Mouse (Mus musculus): ENCODE results near the gene Chrne. TPM values are rescaled to one million over a fixed set of nuclear protein-coding genes. Genes with fewer than 3 reads are reported as not detected.

Gene Chrne
- total and polyA plus RNA-seq, 2 experiments from 2014 or later, result 1.0 TPM; not detected in 1

- peak overlapping the region; percentile 87 for H3K4me2 ChIP-seq (ENCODE audit: low read depth)
- no peak for DNase-seq
- H3K27ac ChIP-seq (ENCODE audit: low read depth, low read length), result no peak overlapping the region
- H3K4me1 ChIP-seq (ENCODE audit: insufficient read depth), result peaks cover 8% of the 10 kb centered on the region; the same call in 1 of the 2 replicates
- TF ChIP-seq CTCF (IDR thresholded peaks at IDR 0.05; ENCODE audit: low read depth), result no peak
- 0 out of 2 replicates have a peak overlapping the region, but pooled peaks have one; percentile 97 for H3K9ac ChIP-seq
- no peak overlapping the region for H3K4me3 ChIP-seq (ENCODE audit: low read depth, low read length)
- 70% methylated on average over 12 of the region's 12 CpGs for WGBS
- no peaks in the 10 kb centered on the region for H3K9me3 ChIP-seq (ENCODE audit: low read length)
- no peak for ATAC-seq
- H3K36me3 ChIP-seq (ENCODE audit: insufficient read depth), result peaks cover 34% of the 10 kb centered on the region
- H3K27me3 ChIP-seq (ENCODE audit: insufficient read depth, low read length), result no peaks in the 10 kb centered on the region
Observed at GRCm38 (mm10) chr11:70652029-70652883, 33.2 kb upstream of the Chrne start.

DNA sequence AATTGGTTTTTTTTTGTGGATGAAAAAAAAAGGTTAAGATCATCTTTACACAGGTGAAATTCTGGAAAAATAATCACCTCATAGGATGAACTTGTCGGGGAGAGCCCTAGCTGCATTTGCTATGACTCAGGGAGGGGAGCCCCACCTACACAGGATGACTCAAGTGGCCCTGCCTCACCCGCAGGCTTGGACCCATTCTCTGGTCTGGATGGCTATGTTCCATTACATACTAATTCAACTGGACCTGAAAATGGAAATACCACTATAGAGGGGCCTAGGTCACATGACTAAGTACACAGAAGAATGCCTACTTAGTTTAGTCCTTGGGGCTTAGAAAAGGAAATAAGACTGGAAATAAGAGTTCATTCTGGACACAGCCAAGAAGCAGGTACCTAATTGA is 32.4 kb upstream of the Chrne start:
- Histone ChIP-seq H3K4me1 (ENCODE audit: insufficient read depth) (peaks cover 9% of the 10 kb centered on the region), H3K36me3 (ENCODE audit: insufficient read depth) (peaks cover 34% of the 10 kb centered on the region)

GRCm38 (mm10) chr11:70650322-70651175 is 31.5 kb upstream of the Chrne start:
- Histone ChIP-seq H3K4me1 (ENCODE audit: insufficient read depth) (peaks cover 17% of the 10 kb centered on the region), H3K9ac (no peak overlapping the region), H3K27me3 (ENCODE audit: insufficient read depth, low read length) (no peaks in the 10 kb centered on the region), H3K4me3 (ENCODE audit: low read depth, low read length) (no peak overlapping the region), H3K27ac (ENCODE audit: low read depth, low read length) (no peak overlapping the region), H3K36me3 (ENCODE audit: insufficient read depth) (peaks cover 34% of the 10 kb centered on the region), H3K4me2 (ENCODE audit: low read depth) (no peak overlapping the region), H3K9me3 (ENCODE audit: low read length) (no peaks in the 10 kb centered on the region)
- 84% methylated on average over 12 of the region's 12 CpGs for WGBS
- TF ChIP-seq CTCF (IDR thresholded peaks at IDR 0.05; ENCODE audit: low read depth), result no peak
- ATAC-seq (no peak), DNase-seq (no peak)

More for the DNA sequence above, 32.4 kb upstream of the Chrne start:
- WGBS, result 84% methylated on average over 2 of the region's 2 CpGs
- Histone ChIP-seq H3K27ac (ENCODE audit: low read depth, low read length) (no peak overlapping the region), H3K4me2 (ENCODE audit: low read depth) (no peak overlapping the region), H3K9ac (no peak overlapping the region), H3K4me3 (ENCODE audit: low read depth, low read length) (no peak overlapping the region), H3K9me3 (ENCODE audit: low read length) (no peaks in the 10 kb centered on the region), H3K27me3 (ENCODE audit: insufficient read depth, low read length) (no peaks in the 10 kb centered on the region)
- DNase-seq, result no peak
- ATAC-seq, result no peak
- TF ChIP-seq CTCF (IDR thresholded peaks at IDR 0.05; ENCODE audit: low read depth), result no peak

DNA sequence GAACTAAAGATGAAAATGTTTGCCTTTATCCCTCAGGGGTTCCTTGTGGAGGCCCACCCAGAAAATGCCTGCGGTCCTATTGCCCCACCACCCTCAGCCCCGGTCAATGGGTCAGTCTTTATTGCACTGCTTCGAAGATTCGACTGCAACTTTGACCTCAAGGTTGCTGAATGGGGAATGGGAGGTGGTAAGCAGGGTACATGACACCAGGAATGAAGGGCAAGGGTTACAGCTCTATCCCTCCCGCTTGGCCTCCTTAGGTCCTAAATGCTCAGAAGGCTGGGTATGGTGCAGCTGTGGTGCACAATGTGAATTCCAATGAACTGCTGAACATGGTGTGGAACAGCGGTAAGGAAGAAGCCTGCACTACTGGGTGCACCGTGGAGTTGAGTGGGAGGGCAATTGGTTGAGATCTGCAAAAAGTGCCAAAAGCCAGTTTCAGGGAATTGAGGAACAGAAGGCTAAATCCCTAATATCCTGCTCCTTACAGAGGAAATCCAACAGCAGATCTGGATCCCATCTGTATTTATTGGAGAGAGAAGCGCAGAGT is 30.2 kb upstream of the Chrne start:
- H3K4me3 ChIP-seq (ENCODE audit: low read depth, low read length), result no peak overlapping the region
- no peak for DNase-seq
- H3K9ac ChIP-seq, result no peak overlapping the region
- peaks cover 46% of the 10 kb centered on the region for H3K36me3 ChIP-seq (ENCODE audit: insufficient read depth)
- TF ChIP-seq CTCF (IDR thresholded peaks at IDR 0.05; ENCODE audit: low read depth), result no peak
- H3K27ac ChIP-seq (ENCODE audit: low read depth, low read length), result no peak overlapping the region
- peaks cover 18% of the 10 kb centered on the region for H3K4me1 ChIP-seq (ENCODE audit: insufficient read depth)
- H3K4me2 ChIP-seq (ENCODE audit: low read depth), result no peak overlapping the region
- no peaks in the 10 kb centered on the region for H3K9me3 ChIP-seq (ENCODE audit: low read length)
- no peaks in the 10 kb centered on the region for H3K27me3 ChIP-seq (ENCODE audit: insufficient read depth, low read length)
- no peak for ATAC-seq
- 89% methylated on average over 8 of the region's 8 CpGs for WGBS

- peaks cover 18% of the 10 kb centered on the region for H3K4me1 ChIP-seq (ENCODE audit: insufficient read depth)
Observed at GRCm38 (mm10) chr11:70648512-70648911, 29.5 kb upstream of the Chrne start.

GRCm38 (mm10) chr11:70647716-70648420 is 28.9 kb upstream of the Chrne start:
- TF ChIP-seq CTCF (IDR thresholded peaks at IDR 0.05; ENCODE audit: low read depth), result no peak
- WGBS, result 4% methylated on average over 28 of the region's 28 CpGs
- no peak for DNase-seq
- H3K4me1 ChIP-seq (ENCODE audit: insufficient read depth), result peaks cover 18% of the 10 kb centered on the region
- no peaks in the 10 kb centered on the region for H3K9me3 ChIP-seq (ENCODE audit: low read length)
- H3K4me3 ChIP-seq (ENCODE audit: low read depth, low read length), result peak overlapping the region; percentile 69
- peak overlapping the region; percentile 94 for H3K27ac ChIP-seq (ENCODE audit: low read depth, low read length)
- peaks cover 47% of the 10 kb centered on the region for H3K36me3 ChIP-seq (ENCODE audit: insufficient read depth)
- ATAC-seq, result no peak
- peak overlapping the region; percentile 84 for H3K4me2 ChIP-seq (ENCODE audit: low read depth)
- H3K27me3 ChIP-seq (ENCODE audit: insufficient read depth, low read length), result no peaks in the 10 kb centered on the region
- H3K9ac ChIP-seq, result peak overlapping the region; percentile 80

More at GRCm38 (mm10) chr11:70648512-70648911, 29.5 kb upstream of the Chrne start:
- Histone ChIP-seq H3K9ac (peak overlapping the region; percentile 80; the same call in 1 of the 2 replicates), H3K9me3 (ENCODE audit: low read length) (no peaks in the 10 kb centered on the region), H3K27ac (ENCODE audit: low read depth, low read length) (no peak overlapping the region), H3K36me3 (ENCODE audit: insufficient read depth) (peaks cover 47% of the 10 kb centered on the region), H3K27me3 (ENCODE audit: insufficient read depth, low read length) (no peaks in the 10 kb centered on the region), H3K4me2 (ENCODE audit: low read depth) (peak overlapping the region; percentile 84), H3K4me3 (ENCODE audit: low read depth, low read length) (no peak overlapping the region)
- TF ChIP-seq CTCF (IDR thresholded peaks at IDR 0.05; ENCODE audit: low read depth), result no peak
- ATAC-seq (no peak), DNase-seq (no peak)
- WGBS, result 88% methylated on average over 4 of the region's 4 CpGs

Measured in forebrain, postnatal 0 days (tissue).